Mouse (Mus musculus) heart, adult 11 months (tissue): ENCODE data around the gene Cldn6.

Experiments used
- DNase-seq: peaks from one replicate; pipeline ENCODE4 v3.0.0; 2022

Gene Cldn6

GRCm38 (mm10) chr17:23725477-23725876 is 46.4 kb downstream of the Cldn6 start:
- no peak for DNase-seq

DNA sequence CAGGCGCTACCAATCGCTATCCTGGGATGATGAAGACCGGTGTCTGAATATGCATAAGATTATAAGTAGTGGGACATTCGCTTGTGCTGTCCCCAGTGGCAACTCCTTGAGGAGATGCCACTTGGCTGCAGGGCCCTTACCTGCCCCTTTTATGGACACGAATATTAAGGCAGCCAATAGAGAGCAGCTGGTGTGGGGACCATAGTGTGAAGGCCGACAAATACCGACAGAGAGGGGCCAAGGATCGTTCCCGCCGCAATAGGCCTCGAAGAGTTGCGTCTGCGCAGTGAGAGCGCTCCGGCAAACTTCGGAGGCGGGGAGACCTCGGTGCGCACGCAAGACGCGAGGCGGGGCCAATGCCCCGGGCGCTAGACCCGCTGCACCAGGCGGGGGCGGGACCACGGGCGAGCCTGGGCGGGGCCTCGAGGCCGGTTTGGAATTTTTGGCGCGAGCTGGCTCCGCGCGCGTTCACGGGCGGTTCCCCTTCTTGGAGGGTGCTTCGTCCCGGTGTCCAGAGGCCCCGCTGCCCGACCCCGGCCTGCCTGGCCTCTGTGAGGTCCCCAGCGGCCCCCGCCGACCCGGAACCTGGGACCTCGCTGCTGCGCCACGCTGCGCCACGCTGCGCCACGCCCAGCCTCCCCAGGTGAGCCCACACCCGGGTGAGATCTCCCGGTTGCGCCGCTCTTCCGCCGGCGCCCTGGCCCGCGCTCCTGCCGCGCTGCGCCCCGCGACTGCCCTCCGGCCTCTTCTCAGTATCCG is 47.1 kb downstream of the Cldn6 start, which contains the start of gene Pkmyt1:
TSS of gene Pkmyt1 (plus strand) at position 338 of the 759 bp plus-strand sequence.
- peak; percentile 100 for DNase-seq

DNA sequence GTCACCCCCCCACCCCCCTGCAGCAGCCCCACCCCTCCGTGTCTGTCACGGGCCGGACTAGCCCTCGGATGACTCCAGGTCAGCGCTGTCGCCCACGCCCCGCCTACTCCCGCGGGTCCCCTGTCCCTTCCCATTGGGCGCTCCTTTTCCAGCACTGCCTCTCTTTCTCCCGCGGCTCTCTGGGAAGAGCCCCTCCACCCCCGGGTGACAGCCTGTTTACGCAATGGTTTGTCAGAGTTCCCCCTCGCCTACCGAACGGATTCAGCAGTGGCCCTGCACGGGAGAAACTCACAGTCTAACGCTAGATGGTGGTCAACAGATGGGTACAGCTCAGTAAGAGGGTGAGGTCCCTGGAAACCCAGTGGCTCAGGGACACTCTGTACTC is 47.7 kb downstream of the Cldn6 start:
- peak; percentile 99 for DNase-seq

DNA sequence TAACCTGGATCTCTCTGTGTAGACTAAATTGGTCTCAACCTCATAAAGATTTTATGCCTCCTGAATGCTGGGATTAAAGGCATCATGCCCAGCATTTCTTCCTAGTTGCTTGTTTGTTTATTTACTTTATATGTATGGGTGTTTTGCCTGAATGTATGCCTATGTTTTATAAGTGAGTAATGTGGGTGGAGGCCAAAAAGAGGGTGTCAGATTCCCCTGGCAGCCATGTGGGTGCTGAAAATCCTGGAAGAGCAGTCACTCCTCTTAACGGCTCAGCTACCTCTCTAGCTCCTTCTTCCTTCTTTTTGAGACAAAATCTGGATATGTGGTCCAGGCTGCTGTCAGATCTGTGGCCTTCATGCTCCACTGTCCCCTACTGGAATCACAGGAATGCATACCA is 51.4 kb downstream of the Cldn6 start:
- DNase-seq = no peak
